Mouse (Mus musculus): ENCODE measurements around the gene C1qtnf4. TPM values are rescaled to one million over a fixed set of nuclear protein-coding genes. Genes with fewer than 3 reads are reported as not detected.

C1qtnf4 gene
- polyA plus RNA-seq, 1 experiment = 5.9 TPM

DNA sequence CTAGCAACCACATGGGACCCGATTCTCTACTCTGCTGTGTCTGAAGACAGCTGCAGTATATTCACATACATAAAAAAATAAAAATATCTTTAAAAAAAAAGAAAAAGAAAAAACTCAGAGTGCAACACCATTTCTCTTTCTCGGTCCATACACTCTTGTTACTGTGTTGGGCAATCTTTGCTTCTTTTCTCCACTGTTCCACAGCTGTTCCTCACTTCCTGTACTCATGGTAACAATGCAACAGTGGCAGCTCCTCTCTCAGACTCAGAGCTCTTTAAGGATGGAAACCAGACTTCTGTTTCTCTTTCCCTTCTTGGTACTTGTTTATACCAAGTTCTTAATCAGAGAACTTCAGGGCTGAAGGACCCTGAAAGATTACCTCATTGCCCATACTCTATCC, 17.7 kb downstream of the C1qtnf4 start:
- H3K4me1 ChIP-seq (ENCODE audit: control insufficient read depth) = peaks cover 53% of the 10 kb centered on the region
- H3K9me3 ChIP-seq (ENCODE audit: control insufficient read depth, low read length) = no peaks in the 10 kb centered on the region
- no peak for TF ChIP-seq TAL1 (IDR thresholded peaks at IDR 0.05; ENCODE audit: low read length)
- TF ChIP-seq GATA1 (IDR thresholded peaks at IDR 0.05; ENCODE audit: low read length) = no peak
- H3K27me3 ChIP-seq (ENCODE audit: control insufficient read depth) = no peaks in the 10 kb centered on the region
- H3K4me3 ChIP-seq (replicated peaks) = peak overlapping the region; percentile 94
- H3K36me3 ChIP-seq (ENCODE audit: control insufficient read depth) = peaks cover 72% of the 10 kb centered on the region

DNA sequence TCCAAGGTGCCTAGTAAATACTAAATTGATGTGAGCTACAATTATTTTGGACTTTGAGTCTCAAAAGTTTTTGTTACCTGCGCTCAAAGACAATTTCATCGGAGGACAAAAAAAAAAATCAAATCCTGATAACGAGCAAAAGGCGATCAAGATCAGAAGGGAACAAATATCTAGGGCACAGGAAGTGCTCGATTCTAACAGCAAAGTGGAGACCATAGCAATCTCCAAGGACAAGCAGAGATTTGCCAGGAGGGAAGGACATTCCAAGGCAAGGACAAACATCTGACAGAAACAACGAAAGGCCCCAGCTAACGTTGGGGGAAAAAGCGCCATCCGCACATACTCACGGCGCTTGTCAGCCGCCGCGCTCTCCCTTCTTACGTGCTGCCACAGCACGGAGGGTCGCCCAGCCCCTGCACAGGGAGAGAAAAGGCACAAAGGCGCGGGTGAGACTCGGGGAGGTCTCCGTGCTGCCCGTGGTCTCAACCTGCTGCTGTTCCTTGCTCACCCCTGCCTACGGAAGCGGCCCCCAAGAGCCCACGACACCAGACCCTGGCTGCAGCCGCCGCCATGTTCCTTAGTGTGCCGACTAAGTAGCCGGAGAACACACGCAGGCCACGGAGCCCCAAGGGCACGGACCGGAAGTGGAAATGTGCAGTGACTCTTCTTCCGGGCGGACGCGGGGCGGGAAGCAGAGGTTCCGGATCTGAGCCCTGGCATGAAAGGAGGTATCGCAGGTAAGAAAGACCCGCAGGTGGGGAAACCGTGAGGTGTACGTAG, 18.6 kb downstream of the C1qtnf4 start, which contains the start of the genes Kbtbd4 and Ndufs3:
Gene Kbtbd4 (plus strand): TSS at position 665 of the 780 bp plus-strand sequence.
Gene Ndufs3 (minus strand): TSS at position 752 of the 780 bp plus-strand sequence.
- TF ChIP-seq GATA1 (IDR thresholded peaks at IDR 0.05; ENCODE audit: low read length) (peak; percentile 26; the same call in 1 of the 2 replicates), TAL1 (IDR thresholded peaks at IDR 0.05; ENCODE audit: low read length) (no peak)
- H3K36me3 ChIP-seq (ENCODE audit: control insufficient read depth) = peaks cover 72% of the 10 kb centered on the region
- no peaks in the 10 kb centered on the region for H3K9me3 ChIP-seq (ENCODE audit: control insufficient read depth, low read length)
- H3K27me3 ChIP-seq (ENCODE audit: control insufficient read depth) = no peaks in the 10 kb centered on the region
- peaks cover 55% of the 10 kb centered on the region for H3K4me1 ChIP-seq (ENCODE audit: control insufficient read depth)
- peak within 1 kb of the TSS; percentile 94 for H3K4me3 ChIP-seq (replicated peaks)

DNA sequence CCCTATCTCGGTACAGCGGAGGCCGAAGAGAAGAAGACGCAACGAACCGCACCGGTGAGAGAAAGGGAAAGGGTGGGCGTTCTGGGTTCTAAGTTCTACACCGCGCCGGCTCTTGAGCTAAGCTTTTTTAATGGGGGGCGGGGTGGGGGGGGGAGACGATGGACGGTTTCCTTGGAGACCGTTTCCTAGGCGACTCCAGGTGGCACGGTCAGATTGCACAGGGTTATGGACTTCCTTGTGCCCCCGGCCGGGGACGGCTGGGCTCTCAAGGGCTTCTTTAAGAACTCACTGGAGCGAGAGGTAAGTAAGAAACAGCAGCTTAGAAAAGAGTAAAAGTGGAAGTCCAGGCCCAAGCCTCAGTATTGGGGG, 19.2 kb downstream of the C1qtnf4 start:
- Histone ChIP-seq H3K27me3 (ENCODE audit: control insufficient read depth) (no peaks in the 10 kb centered on the region), H3K4me3 (replicated peaks) (peak overlapping the region; percentile 94), H3K4me1 (ENCODE audit: control insufficient read depth) (peaks cover 55% of the 10 kb centered on the region), H3K9me3 (ENCODE audit: control insufficient read depth, low read length) (no peaks in the 10 kb centered on the region), H3K36me3 (ENCODE audit: control insufficient read depth) (peaks cover 72% of the 10 kb centered on the region)
- TF ChIP-seq TAL1 (IDR thresholded peaks at IDR 0.05; ENCODE audit: low read length) (no peak), GATA1 (IDR thresholded peaks at IDR 0.05; ENCODE audit: low read length) (no peak)

DNA sequence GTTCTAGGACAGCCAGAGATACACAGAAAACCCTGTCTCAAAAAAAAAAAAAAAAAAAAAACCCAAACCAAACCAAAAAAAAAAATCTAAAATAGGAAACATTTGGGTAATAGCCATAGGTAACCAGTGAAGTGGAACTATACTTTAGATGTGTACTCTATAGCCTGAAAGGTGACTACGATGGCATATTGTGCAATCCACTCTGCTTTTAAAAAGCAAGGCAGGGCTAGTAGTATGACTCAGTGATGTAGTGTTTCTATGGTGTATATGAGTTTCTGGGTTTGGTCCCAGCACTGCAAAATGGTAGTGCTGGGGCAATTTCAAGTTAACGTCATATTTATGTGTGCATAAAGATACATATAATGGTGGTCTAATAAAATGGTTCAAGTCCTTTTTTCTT, 21.1 kb downstream of the C1qtnf4 start:
- Histone ChIP-seq H3K27me3 (ENCODE audit: control insufficient read depth) (no peaks in the 10 kb centered on the region), H3K36me3 (ENCODE audit: control insufficient read depth) (peaks cover 78% of the 10 kb centered on the region), H3K4me1 (ENCODE audit: control insufficient read depth) (peaks cover 54% of the 10 kb centered on the region), H3K4me3 (replicated peaks) (no peak overlapping the region), H3K9me3 (ENCODE audit: control insufficient read depth, low read length) (no peaks in the 10 kb centered on the region)
- TF ChIP-seq GATA1 (IDR thresholded peaks at IDR 0.05; ENCODE audit: low read length) = no peak
- no peak for TF ChIP-seq TAL1 (IDR thresholded peaks at IDR 0.05; ENCODE audit: low read length)

DNA sequence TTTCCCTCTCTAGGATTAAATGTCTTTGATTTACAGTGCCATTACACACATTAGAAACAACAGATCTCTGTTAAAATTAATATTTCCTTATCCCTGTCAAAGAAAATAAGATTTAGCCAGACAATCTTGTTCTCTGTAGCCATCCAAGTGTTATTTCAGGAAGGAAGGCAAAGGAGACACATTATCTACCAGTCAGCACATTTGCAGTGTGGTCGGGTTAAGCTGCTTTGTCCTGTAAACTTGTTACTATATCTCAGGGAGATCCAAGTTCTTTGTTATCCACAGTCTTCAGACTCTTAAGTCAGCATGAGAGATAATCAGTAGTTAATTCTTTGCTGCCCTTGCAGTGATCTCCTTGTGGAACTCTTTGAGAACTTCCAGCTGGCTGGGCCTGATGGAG, 25.2 kb downstream of the C1qtnf4 start:
- no peak for TF ChIP-seq TAL1 (IDR thresholded peaks at IDR 0.05; ENCODE audit: low read length)
- no peak for TF ChIP-seq GATA1 (IDR thresholded peaks at IDR 0.05; ENCODE audit: low read length)
- no peaks in the 10 kb centered on the region for H3K27me3 ChIP-seq (ENCODE audit: control insufficient read depth)
- H3K36me3 ChIP-seq (ENCODE audit: control insufficient read depth) = peaks cover 90% of the 10 kb centered on the region
- H3K9me3 ChIP-seq (ENCODE audit: control insufficient read depth, low read length) = no peaks in the 10 kb centered on the region
- H3K4me3 ChIP-seq (replicated peaks) = no peak overlapping the region
- peaks cover 32% of the 10 kb centered on the region for H3K4me1 ChIP-seq (ENCODE audit: control insufficient read depth)

DNA sequence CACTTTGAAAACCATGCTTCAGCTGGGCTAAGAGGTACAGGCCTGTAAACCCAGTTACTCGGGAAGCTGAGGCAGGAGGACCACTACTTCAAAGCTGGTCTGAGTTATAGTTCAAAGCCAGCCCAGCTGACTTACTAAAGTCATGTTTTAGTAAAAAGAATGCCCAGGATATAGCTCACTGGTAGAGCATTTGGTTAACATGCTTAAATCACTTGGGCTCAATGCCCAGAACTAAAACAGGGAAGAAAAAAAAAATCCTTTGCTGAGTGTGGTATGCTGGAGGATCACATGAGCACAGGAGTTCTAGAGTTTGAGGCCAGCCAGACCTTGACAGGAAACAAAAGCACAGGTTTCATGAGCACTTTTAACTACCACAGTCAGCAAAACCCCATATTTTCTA, 26.0 kb downstream of the C1qtnf4 start:
- Histone ChIP-seq H3K27me3 (ENCODE audit: control insufficient read depth) (no peaks in the 10 kb centered on the region), H3K36me3 (ENCODE audit: control insufficient read depth) (peaks cover 84% of the 10 kb centered on the region), H3K9me3 (ENCODE audit: control insufficient read depth, low read length) (no peaks in the 10 kb centered on the region), H3K4me1 (ENCODE audit: control insufficient read depth) (peaks cover 33% of the 10 kb centered on the region), H3K4me3 (replicated peaks) (no peak overlapping the region)
- TF ChIP-seq TAL1 (IDR thresholded peaks at IDR 0.05; ENCODE audit: low read length) (no peak), GATA1 (IDR thresholded peaks at IDR 0.05; ENCODE audit: low read length) (no peak)

DNA sequence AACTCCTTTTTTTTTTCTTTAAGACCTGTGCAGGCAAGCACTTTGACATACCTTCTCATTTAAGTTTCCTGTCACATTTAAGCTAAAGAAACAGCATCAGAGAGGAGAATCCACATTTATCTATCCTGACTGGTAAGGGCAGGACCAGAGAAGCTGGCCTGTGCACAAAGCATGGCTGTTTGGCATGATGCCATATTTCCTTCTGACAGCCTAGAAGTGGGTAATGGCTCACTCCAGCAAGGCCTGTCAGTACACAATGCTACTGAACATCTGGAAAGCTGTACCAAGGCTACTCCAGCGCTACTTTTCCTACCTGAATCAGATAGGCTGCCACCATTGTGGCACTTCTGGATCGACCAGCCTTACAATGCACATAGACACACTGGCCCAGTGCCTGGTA, 28.0 kb downstream of the C1qtnf4 start:
- Histone ChIP-seq H3K4me1 (ENCODE audit: control insufficient read depth) (peaks cover 39% of the 10 kb centered on the region), H3K4me3 (replicated peaks) (no peak overlapping the region), H3K36me3 (ENCODE audit: control insufficient read depth) (peaks cover 64% of the 10 kb centered on the region), H3K27me3 (ENCODE audit: control insufficient read depth) (no peaks in the 10 kb centered on the region), H3K9me3 (ENCODE audit: control insufficient read depth, low read length) (no peaks in the 10 kb centered on the region)
- TF ChIP-seq TAL1 (IDR thresholded peaks at IDR 0.05; ENCODE audit: low read length) = no peak
- TF ChIP-seq GATA1 (IDR thresholded peaks at IDR 0.05; ENCODE audit: low read length) = no peak

- Histone ChIP-seq H3K36me3 (ENCODE audit: control insufficient read depth) (peaks cover 46% of the 10 kb centered on the region), H3K4me1 (ENCODE audit: control insufficient read depth) (peaks cover 36% of the 10 kb centered on the region), H3K9me3 (ENCODE audit: control insufficient read depth, low read length) (no peaks in the 10 kb centered on the region), H3K27me3 (ENCODE audit: control insufficient read depth) (no peaks in the 10 kb centered on the region), H3K4me3 (replicated peaks) (no peak overlapping the region)
- TF ChIP-seq GATA1 (IDR thresholded peaks at IDR 0.05; ENCODE audit: low read length) (no peak), TAL1 (IDR thresholded peaks at IDR 0.05; ENCODE audit: low read length) (no peak)
Observed at GRCm38 (mm10) chr2:90915516-90915915, 29.9 kb downstream of the C1qtnf4 start.

DNA sequence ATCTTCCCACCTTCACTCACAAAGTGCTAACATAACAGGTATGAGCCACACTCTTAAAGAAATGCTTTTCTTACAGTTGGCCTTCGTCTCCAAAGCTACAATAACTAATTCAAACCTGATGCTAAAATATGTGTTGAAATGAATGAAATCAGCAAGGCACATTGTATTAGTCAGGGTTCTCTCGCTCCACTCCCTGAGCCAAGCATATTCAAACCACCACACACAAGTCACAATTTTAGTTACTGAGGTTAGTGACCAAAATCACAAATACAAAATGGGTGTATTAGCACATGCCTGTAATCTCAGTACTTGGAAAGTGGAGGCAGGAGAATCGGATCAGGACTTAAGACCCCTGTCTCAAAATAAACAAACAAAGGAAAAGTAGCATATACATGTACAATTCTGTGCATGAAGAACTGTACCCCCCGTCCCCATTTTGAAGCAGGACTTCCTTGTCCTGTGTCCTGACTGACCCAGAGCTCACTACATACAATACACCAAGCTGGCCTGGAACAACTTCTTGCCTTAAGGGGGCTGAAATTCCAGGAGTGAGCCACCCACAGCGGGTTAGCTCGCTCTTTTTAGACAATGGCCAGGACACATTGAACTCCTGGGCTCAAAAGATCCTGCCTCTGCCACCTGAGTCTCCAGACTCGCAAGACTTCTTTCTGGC, 31.0 kb downstream of the C1qtnf4 start:
- peaks cover 34% of the 10 kb centered on the region for H3K36me3 ChIP-seq (ENCODE audit: control insufficient read depth)
- H3K4me3 ChIP-seq (replicated peaks) = peak overlapping the region; percentile 74
- H3K4me1 ChIP-seq (ENCODE audit: control insufficient read depth) = peaks cover 36% of the 10 kb centered on the region
- H3K27me3 ChIP-seq (ENCODE audit: control insufficient read depth) = no peaks in the 10 kb centered on the region
- TF ChIP-seq GATA1 (IDR thresholded peaks at IDR 0.05; ENCODE audit: low read length) = no peak
- no peak for TF ChIP-seq TAL1 (IDR thresholded peaks at IDR 0.05; ENCODE audit: low read length)
- H3K9me3 ChIP-seq (ENCODE audit: control insufficient read depth, low read length) = no peaks in the 10 kb centered on the region

All from erythroblast, embryonic 14.5 days (primary cell).